Mouse (Mus musculus) embryonic facial prominence, embryonic 15.5 days (tissue): ENCODE data around the gene Zfp1. TPM values are rescaled to one million over a fixed set of nuclear protein-coding genes. Genes with fewer than 3 reads are reported as not detected.

Experiments
- ATAC-seq: fragments of 200-750 bp; cut with Nextera tagmentation; 2 replicates; pipeline ENCODE4 v1.8.0; 2017; ENCODE audit warnings: low read depth, moderate TSS enrichment; ENCODE audit not compliant: insufficient number of reproducible peaks, low FRiP score, low TSS enrichment
- H3K27ac ChIP-seq: fragments of 300-500 bp; sonication (generic); replicated peaks from 2 replicates; pipeline ENCODE4 v1.5.1; 2015; ENCODE audit warnings: mild to moderate bottlenecking, inconsistent platforms
- H3K27me3 ChIP-seq: fragments of 300-500 bp; sonication (generic); 2 replicates; pipeline ENCODE4 v1.6.1; 2015; ENCODE audit warnings: inconsistent platforms
- H3K36me3 ChIP-seq: fragments of 300-500 bp; sonication (generic); 2 replicates; pipeline ENCODE4 v1.6.1; 2015; ENCODE audit warnings: mild to moderate bottlenecking, inconsistent platforms
- H3K4me1 ChIP-seq: fragments of 300-500 bp; sonication (generic); 2 replicates; pipeline ENCODE4 v1.6.1; 2015; ENCODE audit warnings: inconsistent platforms
- H3K4me2 ChIP-seq: fragments of 300-500 bp; sonication (generic); replicated peaks from 2 replicates; pipeline ENCODE4 v1.6.1; 2015; ENCODE audit warnings: mild to moderate bottlenecking, inconsistent platforms
- H3K4me3 ChIP-seq: fragments of 300-500 bp; sonication (generic); replicated peaks from 2 replicates; pipeline ENCODE4 v1.5.1; 2015; ENCODE audit warnings: mild to moderate bottlenecking, inconsistent platforms
- H3K9ac ChIP-seq: fragments of 300-500 bp; sonication (generic); 2 replicates; pipeline ENCODE4 v1.6.1; 2015; ENCODE audit warnings: inconsistent platforms
- H3K9me3 ChIP-seq: fragments of 300-500 bp; sonication (generic); replicated peaks from 2 replicates; pipeline ENCODE4 v1.6.1; 2016; ENCODE audit warnings: inconsistent platforms
- WGBS: fragments of 180-500 bp; shearing (Covaris S2); methylation state at CpG from one replicate; pipeline ENCODE4 v1.1.7; 2015; 5-methylcytosine and 5-hydroxymethylcytosine counted together
- polyA plus RNA-seq: library from polyadenylated mRNA; unstranded; fragments of >200 nt; fragmentation: Nextera tagmentation; extraction: Ambion mirVana; gene quantifications from 2 replicates; pipeline ENCODE4 v1.2.1, GENCODE M21; 2015

Zfp1 gene
- polyA plus RNA-seq, 1 experiment from 2014 or later = 25.9 TPM

- Histone ChIP-seq H3K9ac (no peak overlapping the region), H3K4me1 (no peaks in the 10 kb centered on the region; the same call in 1 of the 2 replicates), H3K4me3 (no peak overlapping the region), H3K36me3 (0 out of 2 replicates have a peak, but pooled peaks cover 6% of the 10 kb centered on the region), H3K27ac (no peak overlapping the region), H3K27me3 (no peaks in the 10 kb centered on the region), H3K9me3 (no peaks in the 10 kb centered on the region), H3K4me2 (no peak overlapping the region)
- WGBS = 86% methylated on average over 7 of the region's 7 CpGs
- ATAC-seq = no peak
Measured at GRCm38 (mm10) chr8:111607414-111607813, 35.8 kb upstream of the Zfp1 start.

- no peak for ATAC-seq
- no peak overlapping the region for H3K4me3 ChIP-seq
- WGBS = 81% methylated on average over 5 of the region's 5 CpGs
- no peaks in the 10 kb centered on the region for H3K27me3 ChIP-seq
- no peak overlapping the region for H3K27ac ChIP-seq
- no peak overlapping the region for H3K9ac ChIP-seq
- H3K4me1 ChIP-seq = peaks cover 4% of the 10 kb centered on the region; the same call in 1 of the 2 replicates
- no peaks in the 10 kb centered on the region for H3K9me3 ChIP-seq
- H3K4me2 ChIP-seq = no peak overlapping the region
- H3K36me3 ChIP-seq = peaks cover 6% of the 10 kb centered on the region; the same call in 1 of the 2 replicates
Measured at GRCm38 (mm10) chr8:111613181-111613580, 30.0 kb upstream of the Zfp1 start.

DNA sequence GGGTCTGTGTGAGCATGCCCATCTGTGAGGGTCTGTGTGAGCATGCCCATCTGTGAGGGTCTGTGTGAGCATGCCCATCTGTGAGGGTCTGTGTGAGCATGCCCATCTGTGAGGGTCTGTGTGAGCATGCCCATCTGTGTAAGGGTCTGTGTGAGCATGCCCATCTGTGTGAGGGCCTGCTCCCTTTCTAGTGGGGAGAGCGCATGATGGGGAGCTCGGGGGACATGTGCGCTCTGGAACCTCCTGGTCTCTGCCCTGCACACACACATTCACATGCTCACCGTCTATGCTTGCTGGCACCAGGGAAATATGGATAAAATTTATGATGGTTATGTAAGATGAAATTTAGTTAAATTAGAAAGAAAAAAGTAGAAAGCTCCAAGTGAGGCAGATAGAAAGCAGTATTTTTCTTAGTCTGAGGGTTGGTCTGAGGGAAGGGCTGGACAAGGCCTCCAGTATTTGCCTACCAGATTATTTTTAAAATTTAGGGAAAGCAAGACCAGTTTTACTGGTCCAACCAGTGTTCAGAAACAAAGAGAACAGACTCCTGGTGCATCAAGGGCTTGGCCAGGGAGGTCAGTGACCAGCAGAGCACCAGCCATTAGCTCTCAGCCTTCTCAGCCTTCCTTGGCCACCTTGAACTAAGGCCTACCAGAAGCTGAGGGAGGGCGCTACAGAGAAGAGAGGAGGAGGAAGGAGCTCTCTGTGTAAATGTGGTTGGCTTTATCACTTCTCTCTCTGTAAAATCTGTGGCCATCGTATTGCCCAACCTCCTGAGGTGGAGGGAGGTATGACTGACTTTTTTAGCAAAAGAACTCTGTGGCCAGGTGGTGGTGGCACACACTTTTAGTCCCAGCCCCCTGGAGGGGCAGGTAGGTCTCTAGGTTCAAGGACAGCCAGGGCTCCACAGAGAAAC lies 28.2 kb upstream of the Zfp1 start:
- ATAC-seq = no peak
- no peaks in the 10 kb centered on the region for H3K27me3 ChIP-seq
- H3K9me3 ChIP-seq = no peaks in the 10 kb centered on the region
- no peak overlapping the region for H3K9ac ChIP-seq
- 76% methylated on average over 6 of the region's 6 CpGs for WGBS
- no peak overlapping the region for H3K4me3 ChIP-seq
- peaks cover 21% of the 10 kb centered on the region; the same call in 1 of the 2 replicates for H3K4me1 ChIP-seq
- no peak overlapping the region for H3K27ac ChIP-seq
- no peak overlapping the region for H3K4me2 ChIP-seq
- H3K36me3 ChIP-seq = peaks cover 11% of the 10 kb centered on the region; the same call in 1 of the 2 replicates

GRCm38 (mm10) chr8:111617812-111618211 lies 25.4 kb upstream of the Zfp1 start:
- peaks cover 20% of the 10 kb centered on the region; the same call in 1 of the 2 replicates for H3K36me3 ChIP-seq
- WGBS = 74% methylated on average over 6 of the region's 6 CpGs
- H3K4me1 ChIP-seq = peaks cover 21% of the 10 kb centered on the region; the same call in 1 of the 2 replicates
- H3K4me3 ChIP-seq = no peak overlapping the region
- H3K4me2 ChIP-seq = no peak overlapping the region
- no peak overlapping the region for H3K9ac ChIP-seq
- no peak for ATAC-seq
- H3K9me3 ChIP-seq = no peaks in the 10 kb centered on the region
- no peaks in the 10 kb centered on the region for H3K27me3 ChIP-seq
- no peak overlapping the region for H3K27ac ChIP-seq

DNA sequence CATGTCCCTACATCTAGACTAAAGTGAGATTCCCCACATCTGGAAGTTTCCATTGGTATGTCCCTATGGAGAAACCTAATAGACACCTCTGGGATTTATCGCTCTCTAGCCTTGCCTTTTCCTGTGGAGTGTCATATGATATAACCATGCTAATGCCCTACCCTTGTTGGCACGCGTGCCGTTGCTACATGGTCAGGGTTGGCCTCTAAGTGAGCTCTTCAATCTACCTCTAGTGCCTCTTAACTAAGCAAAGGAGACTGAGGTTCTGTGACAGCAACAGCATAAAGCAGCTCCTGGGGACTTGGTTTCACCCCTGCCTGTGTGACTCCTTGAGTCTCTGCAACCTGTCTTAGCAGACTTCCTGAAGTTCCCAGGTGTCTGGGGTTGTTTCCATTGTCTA lies 24.9 kb upstream of the Zfp1 start:
- WGBS = 78% methylated on average over 4 of the region's 4 CpGs
- Histone ChIP-seq H3K36me3 (peaks cover 20% of the 10 kb centered on the region; the same call in 1 of the 2 replicates), H3K4me1 (peaks cover 21% of the 10 kb centered on the region; the same call in 1 of the 2 replicates), H3K4me3 (no peak overlapping the region), H3K9ac (no peak overlapping the region), H3K27me3 (no peaks in the 10 kb centered on the region), H3K4me2 (no peak overlapping the region), H3K27ac (no peak overlapping the region), H3K9me3 (no peaks in the 10 kb centered on the region)
- no peak for ATAC-seq

- peaks cover 32% of the 10 kb centered on the region for H3K4me1 ChIP-seq
- H3K27me3 ChIP-seq = no peaks in the 10 kb centered on the region
- no peak overlapping the region for H3K4me2 ChIP-seq
- H3K9ac ChIP-seq = no peak overlapping the region
- H3K36me3 ChIP-seq = peaks cover 20% of the 10 kb centered on the region; the same call in 1 of the 2 replicates
- 58% methylated on average over 1 of the region's 1 CpGs for WGBS
- no peaks in the 10 kb centered on the region for H3K9me3 ChIP-seq
- H3K4me3 ChIP-seq = no peak overlapping the region
- ATAC-seq = peak; percentile 25; the same call in 1 of the 2 replicates
- peak overlapping the region; percentile 55 for H3K27ac ChIP-seq
Measured at GRCm38 (mm10) chr8:111619936-111620335, 23.3 kb upstream of the Zfp1 start.

- Histone ChIP-seq H3K4me3 (no peak overlapping the region), H3K27me3 (no peaks in the 10 kb centered on the region), H3K4me2 (no peak overlapping the region), H3K9ac (no peak overlapping the region), H3K27ac (no peak overlapping the region), H3K4me1 (peaks cover 33% of the 10 kb centered on the region), H3K36me3 (peaks cover 20% of the 10 kb centered on the region; the same call in 1 of the 2 replicates), H3K9me3 (no peaks in the 10 kb centered on the region)
- no peak for ATAC-seq
- 77% methylated on average over 3 of the region's 3 CpGs for WGBS
Measured at GRCm38 (mm10) chr8:111622104-111622503, 21.1 kb upstream of the Zfp1 start.

GRCm38 (mm10) chr8:111622553-111622952 lies 20.6 kb upstream of the Zfp1 start:
- peaks cover 20% of the 10 kb centered on the region; the same call in 1 of the 2 replicates for H3K36me3 ChIP-seq
- H3K9ac ChIP-seq = no peak overlapping the region
- no peak overlapping the region for H3K27ac ChIP-seq
- no peak for ATAC-seq
- H3K4me3 ChIP-seq = no peak overlapping the region
- 84% methylated on average over 10 of the region's 10 CpGs for WGBS
- H3K4me1 ChIP-seq = peaks cover 33% of the 10 kb centered on the region
- no peak overlapping the region for H3K4me2 ChIP-seq
- no peaks in the 10 kb centered on the region for H3K27me3 ChIP-seq
- no peaks in the 10 kb centered on the region for H3K9me3 ChIP-seq

GRCm38 (mm10) chr8:111624081-111624852 lies 18.9 kb upstream of the Zfp1 start:
- Histone ChIP-seq H3K9me3 (no peaks in the 10 kb centered on the region), H3K4me2 (no peak overlapping the region), H3K9ac (no peak overlapping the region), H3K27ac (peak overlapping the region; percentile 14), H3K36me3 (peaks cover 18% of the 10 kb centered on the region; the same call in 1 of the 2 replicates), H3K4me3 (no peak overlapping the region), H3K4me1 (peaks cover 24% of the 10 kb centered on the region), H3K27me3 (no peaks in the 10 kb centered on the region)
- no peak for ATAC-seq
- WGBS = 76% methylated on average over 12 of the region's 12 CpGs

DNA sequence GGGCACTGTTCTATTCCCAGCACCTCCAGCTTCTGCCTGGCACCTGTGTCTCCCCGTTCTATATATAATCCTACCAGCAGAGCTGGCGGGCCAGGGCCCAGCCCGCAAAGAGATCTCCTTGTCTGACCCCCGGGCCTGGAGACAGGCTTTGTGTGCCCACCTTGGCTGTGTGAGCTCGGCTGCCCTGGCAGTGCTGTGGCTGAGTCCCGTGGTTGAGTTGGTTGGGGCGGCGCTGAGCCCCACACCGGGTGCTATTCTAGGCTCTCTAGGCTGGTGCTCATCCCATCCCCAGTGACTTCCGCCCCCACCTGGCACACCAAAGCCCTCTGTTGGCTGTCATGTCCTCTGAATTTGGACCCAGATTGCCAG lies 18.4 kb upstream of the Zfp1 start:
- peaks cover 23% of the 10 kb centered on the region for H3K4me1 ChIP-seq
- H3K4me2 ChIP-seq = no peak overlapping the region
- H3K27me3 ChIP-seq = no peaks in the 10 kb centered on the region
- peaks cover 16% of the 10 kb centered on the region; the same call in 1 of the 2 replicates for H3K36me3 ChIP-seq
- no peak overlapping the region for H3K4me3 ChIP-seq
- 90% methylated on average over 10 of the region's 10 CpGs for WGBS
- no peak for ATAC-seq
- no peak overlapping the region for H3K9ac ChIP-seq
- no peaks in the 10 kb centered on the region for H3K9me3 ChIP-seq
- H3K27ac ChIP-seq = no peak overlapping the region
